Mouse (Mus musculus) C2C12 (cell line): ENCODE measurements at regions not wholly inside any gene's neighbourhood (a gene's known extent, or its start where the extent isn't known, plus 50 kb on each side); places are given as distances from the start of the nearest gene placed in this dataset.

Experiments
- H3K27me3 ChIP-seq: one replicate; pipeline ENCODE4 v1.6.1; 2011; ENCODE audit not compliant: control insufficient read depth, insufficient read depth, insufficient read length
- H3K36me3 ChIP-seq: one replicate; pipeline ENCODE4 v1.6.1; 2011; ENCODE audit not compliant: control insufficient read depth, insufficient read depth
- H3K4me3 ChIP-seq: one replicate; pipeline ENCODE4 v1.5.1; 2011; ENCODE audit warnings: mild to moderate bottlenecking, control low read depth; ENCODE audit not compliant: poor library complexity, insufficient read depth, severe bottlenecking
- H3K79me2 ChIP-seq: one replicate; pipeline ENCODE4 v1.6.1; 2011; ENCODE audit not compliant: control insufficient read depth, insufficient read depth
- H3K79me3 ChIP-seq: one replicate; pipeline ENCODE4 v1.6.1; 2011; ENCODE audit warnings: low read depth, control low read depth
- H3ac ChIP-seq: one replicate; pipeline ENCODE3; 2011; ENCODE audit warnings: low read depth; ENCODE audit not compliant: control insufficient read depth, insufficient read length
- CEBPB ChIP-seq: IDR thresholded peaks from one replicate; pipeline ENCODE4 v1.6.1; 2011; ENCODE audit warnings: low read depth, mild to moderate bottlenecking, control low read depth, moderate library complexity
- CTCF ChIP-seq: IDR thresholded peaks from one replicate; pipeline ENCODE4 v1.5.1; 2011; ENCODE audit not compliant: control insufficient read depth, insufficient read depth, insufficient read length
- FOSL1 ChIP-seq: IDR thresholded peaks from one replicate; pipeline ENCODE4 v1.8.0; 2011; ENCODE audit warnings: mild to moderate bottlenecking, low read length; ENCODE audit not compliant: poor library complexity, insufficient read depth, severe bottlenecking
- MAX ChIP-seq: IDR thresholded peaks from one replicate; pipeline ENCODE4 v1.6.1; 2011; ENCODE audit warnings: mild to moderate bottlenecking, control low read depth
- MYOD1 ChIP-seq: IDR thresholded peaks from one replicate; pipeline ENCODE4 v1.6.1; 2011; ENCODE audit warnings: low read depth; ENCODE audit not compliant: control insufficient read depth, insufficient read length
- MYOG ChIP-seq: IDR thresholded peaks from one replicate; pipeline ENCODE4 v1.6.1; 2011; ENCODE audit not compliant: control insufficient read depth, insufficient read length; ENCODE audit errors: extremely low read depth
- USF1 ChIP-seq: IDR thresholded peaks from one replicate; pipeline ENCODE4 v1.6.1; 2011; ENCODE audit warnings: low read depth, mild to moderate bottlenecking, control low read depth, moderate library complexity

DNA sequence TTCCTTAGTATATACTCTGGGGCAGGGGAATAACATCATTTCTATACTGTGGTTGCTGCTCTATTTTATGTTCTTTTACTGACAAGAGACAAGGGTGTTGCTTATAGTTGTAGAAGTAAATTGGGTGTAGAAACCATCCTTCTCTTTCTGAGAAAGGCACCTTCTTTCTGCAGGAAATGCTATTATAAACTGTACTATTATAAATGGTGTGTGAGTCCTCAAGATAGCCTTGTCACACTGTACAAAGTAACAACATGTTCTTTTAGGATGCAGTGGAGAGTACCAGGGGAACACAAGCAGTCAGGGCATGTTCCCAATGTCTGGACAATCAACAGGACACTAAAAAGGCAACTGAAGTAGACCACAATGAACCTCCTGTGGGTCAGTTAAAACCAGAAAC, 490.2 kb upstream of the Zeb2 start:
- no peaks in the 10 kb centered on the region for H3K27me3 ChIP-seq
- H3K36me3 ChIP-seq, result no peaks in the 10 kb centered on the region
- H3K79me3 ChIP-seq, result no peaks in the 10 kb centered on the region
- H3ac ChIP-seq, result no peak overlapping the region
- TF ChIP-seq MYOG (no peak), USF1 (no peak), FOSL1 (no peak), CEBPB (no peak), CTCF (no peak), MYOD1 (no peak), MAX (no peak)
- no peak overlapping the region for H3K4me3 ChIP-seq
- H3K79me2 ChIP-seq, result no peaks in the 10 kb centered on the region

DNA sequence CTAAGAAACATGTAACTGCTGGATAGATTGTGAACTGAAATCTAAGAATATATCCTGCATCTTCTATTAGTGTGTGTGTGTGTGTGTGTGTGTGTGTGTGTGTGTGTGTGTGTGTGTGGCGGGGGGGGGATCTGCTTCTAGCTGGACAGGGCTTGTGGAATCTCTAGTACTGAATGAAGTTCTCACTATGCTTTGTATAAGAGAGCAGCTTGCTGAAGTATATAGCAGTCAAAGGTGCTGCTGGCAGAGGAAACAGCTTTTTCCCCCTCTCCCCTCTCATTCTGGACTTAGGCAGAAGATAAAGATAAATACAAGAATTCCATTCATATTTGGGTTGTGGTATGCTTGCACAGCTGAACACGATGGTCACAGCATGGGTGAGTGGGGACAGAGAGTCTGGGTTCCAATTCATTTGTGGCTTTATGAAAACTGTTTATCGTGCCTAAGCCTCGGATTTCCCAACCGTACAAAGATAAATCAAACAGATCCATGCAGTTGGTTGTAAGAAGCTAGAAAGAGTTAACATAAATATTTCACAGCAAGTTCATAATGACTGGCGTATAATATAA, 484.2 kb upstream of the Zeb2 start:
- Histone ChIP-seq H3K36me3 (no peaks in the 10 kb centered on the region), H3K4me3 (no peak overlapping the region), H3ac (no peak overlapping the region), H3K79me3 (no peaks in the 10 kb centered on the region), H3K27me3 (no peaks in the 10 kb centered on the region), H3K79me2 (no peaks in the 10 kb centered on the region)
- TF ChIP-seq USF1 (no peak), FOSL1 (no peak), MYOD1 (no peak), CEBPB (no peak), CTCF (no peak)

DNA sequence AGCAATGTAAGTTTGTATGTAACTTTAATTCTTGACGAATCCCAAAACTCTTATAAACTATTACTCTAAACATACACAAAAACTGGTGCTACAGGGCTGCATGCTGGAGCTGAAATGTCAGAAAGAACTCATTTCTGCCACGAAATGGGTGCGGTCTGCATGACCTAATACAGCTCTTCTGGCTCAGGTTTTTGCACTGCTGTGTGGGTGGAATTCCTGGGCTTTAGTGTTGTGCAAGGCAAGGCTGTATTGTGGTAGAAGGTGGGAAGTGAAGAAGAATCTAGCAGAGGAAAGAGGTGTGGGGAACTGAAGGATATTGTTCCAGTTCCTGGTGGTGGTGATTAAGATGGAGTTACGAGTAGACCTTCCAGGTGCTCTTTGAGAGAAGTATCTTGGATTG, 476.6 kb upstream of the Zeb2 start:
- Histone ChIP-seq H3K79me3 (no peaks in the 10 kb centered on the region), H3K27me3 (no peaks in the 10 kb centered on the region), H3K36me3 (no peaks in the 10 kb centered on the region), H3K79me2 (no peaks in the 10 kb centered on the region), H3ac (no peak overlapping the region), H3K4me3 (no peak overlapping the region)
- no peak for TF ChIP-seq MYOD1
- TF ChIP-seq CEBPB, result peak; percentile 83
- TF ChIP-seq MAX, result no peak
- no peak for TF ChIP-seq FOSL1

DNA sequence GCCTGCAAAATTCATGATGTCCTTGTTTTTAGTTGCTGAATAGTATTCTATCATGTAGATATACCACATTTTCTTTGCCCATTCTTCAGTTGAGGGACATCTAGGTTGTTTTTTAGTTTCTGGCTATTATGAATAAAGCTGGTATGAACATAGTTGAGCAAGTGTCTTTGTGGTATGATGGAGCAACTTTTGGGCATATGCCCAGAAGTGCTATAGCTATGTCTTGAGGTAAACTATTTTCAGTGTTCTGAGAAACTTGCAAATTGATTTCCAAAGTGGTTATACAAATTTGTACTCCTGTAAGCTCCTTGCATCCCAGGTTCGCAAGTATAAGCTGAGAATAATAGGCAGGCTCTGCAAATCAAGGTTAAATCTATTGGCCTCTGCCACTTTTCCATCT, 473.8 kb upstream of the Zeb2 start:
- no peak for TF ChIP-seq CTCF
- TF ChIP-seq MYOG, result no peak
- no peak for TF ChIP-seq CEBPB
- TF ChIP-seq MAX, result no peak
- TF ChIP-seq USF1, result no peak
- no peak for TF ChIP-seq FOSL1
- no peak for TF ChIP-seq MYOD1
- H3K27me3 ChIP-seq, result no peaks in the 10 kb centered on the region
- no peak overlapping the region for H3ac ChIP-seq
- H3K79me2 ChIP-seq, result no peaks in the 10 kb centered on the region
- H3K4me3 ChIP-seq, result no peak overlapping the region
- no peaks in the 10 kb centered on the region for H3K79me3 ChIP-seq
- H3K36me3 ChIP-seq, result no peaks in the 10 kb centered on the region

DNA sequence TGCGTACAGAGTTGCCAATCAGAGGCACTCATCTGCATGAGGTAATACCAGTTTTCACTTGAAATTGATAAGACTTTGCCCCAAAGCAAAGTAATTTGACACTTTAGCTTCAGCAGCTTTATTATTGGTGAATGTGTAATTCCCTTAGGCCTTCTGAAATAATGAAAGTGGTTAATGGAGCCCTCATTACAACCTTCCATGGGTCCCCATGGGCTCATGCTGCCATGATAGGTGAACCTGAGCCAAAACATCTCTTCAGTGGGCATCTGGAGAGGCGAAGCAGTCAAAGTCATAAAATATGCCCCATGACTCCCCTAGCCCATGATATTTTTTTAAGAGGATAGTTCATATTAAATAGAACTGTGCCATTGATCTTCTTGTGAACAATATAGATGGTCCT, 471.1 kb upstream of the Zeb2 start:
- Histone ChIP-seq H3K79me2 (no peaks in the 10 kb centered on the region), H3K27me3 (no peaks in the 10 kb centered on the region), H3K79me3 (no peaks in the 10 kb centered on the region), H3K36me3 (no peaks in the 10 kb centered on the region), H3ac (no peak overlapping the region), H3K4me3 (no peak overlapping the region)
- TF ChIP-seq MYOG (no peak), CEBPB (no peak), MYOD1 (no peak), USF1 (no peak), MAX (no peak)

DNA sequence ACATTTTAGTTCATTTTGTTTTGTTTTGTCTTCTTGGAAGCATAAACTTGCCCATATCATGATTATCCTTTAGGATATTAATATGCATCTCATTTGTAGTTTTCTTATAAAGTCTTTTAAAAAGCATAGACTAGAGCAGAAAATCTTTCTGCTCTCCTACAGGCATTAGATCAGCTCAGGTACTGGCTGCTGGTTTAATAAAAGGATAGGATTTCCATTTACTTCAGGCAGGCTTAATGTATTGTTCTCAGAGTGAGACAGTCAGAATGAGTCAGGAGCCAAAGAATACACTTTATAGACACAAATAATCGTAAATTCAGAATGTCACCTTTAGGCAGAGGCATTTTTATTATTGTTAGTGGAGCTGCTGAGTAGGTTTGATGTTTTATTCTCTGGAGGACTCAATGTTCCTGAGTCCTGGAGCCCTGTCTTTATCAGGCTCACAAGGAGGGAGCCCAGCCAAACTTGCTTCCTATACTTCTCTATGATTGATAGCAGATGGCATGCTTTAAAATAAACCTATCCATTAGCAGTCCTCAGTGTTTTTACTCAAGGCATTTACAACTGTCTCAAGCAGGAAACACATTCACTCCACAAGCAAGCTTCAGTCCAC, 469.5 kb upstream of the Zeb2 start:
- Histone ChIP-seq H3K79me2 (no peaks in the 10 kb centered on the region), H3ac (no peak overlapping the region), H3K27me3 (no peaks in the 10 kb centered on the region), H3K36me3 (no peaks in the 10 kb centered on the region), H3K79me3 (no peaks in the 10 kb centered on the region), H3K4me3 (no peak overlapping the region)
- TF ChIP-seq FOSL1 (no peak), CEBPB (no peak), MAX (no peak), USF1 (no peak), MYOD1 (no peak), CTCF (no peak)
